Mouse (Mus musculus) kidney, embryonic 14.5 days (tissue): ENCODE results near the gene Hist1h4n. TPM values are rescaled to one million over a fixed set of nuclear protein-coding genes. Genes with fewer than 3 reads are reported as not detected.
"Not testable (repeated sequence)": the region's sequence is repeated elsewhere in the genome, so short reads cannot be mapped to it uniquely, and the experiment has no call there.

Source experiments
- ATAC-seq: fragments of 200-750 bp; cut with Nextera tagmentation; 2 replicates; pipeline ENCODE4 v1.8.0; 2017; ENCODE audit warnings: moderate number of reproducible peaks, mild to moderate bottlenecking, moderate TSS enrichment, moderate library complexity; ENCODE audit not compliant: low FRiP score, low TSS enrichment
- H3K27ac ChIP-seq: fragments of 300-500 bp; sonication (generic); 2 replicates; pipeline ENCODE4 v1.5.1; 2014; ENCODE audit warnings: low read depth, mild to moderate bottlenecking, low read length, moderate library complexity, mixed read lengths
- H3K27me3 ChIP-seq: fragments of 300-500 bp; sonication (generic); 2 replicates; pipeline ENCODE4 v1.6.1; 2014; ENCODE audit warnings: mild to moderate bottlenecking, low read length; ENCODE audit not compliant: control insufficient read depth, insufficient read depth
- H3K36me3 ChIP-seq: fragments of 300-500 bp; sonication (generic); 2 replicates; pipeline ENCODE4 v1.6.1; 2014; ENCODE audit warnings: low read length, mixed read lengths; ENCODE audit not compliant: control insufficient read depth, insufficient read depth
- H3K4me1 ChIP-seq: fragments of 300-500 bp; sonication (generic); 2 replicates; pipeline ENCODE4 v1.6.1; 2014; ENCODE audit warnings: low read length, mixed read lengths; ENCODE audit not compliant: control insufficient read depth, insufficient read depth
- H3K4me2 ChIP-seq: fragments of 300-500 bp; sonication (generic); replicated peaks from 2 replicates; pipeline ENCODE4 v1.6.1; 2014; ENCODE audit warnings: low read depth, mild to moderate bottlenecking, low read length
- H3K4me3 ChIP-seq: fragments of 300-500 bp; sonication (generic); 2 replicates; pipeline ENCODE4 v1.5.1; 2014; ENCODE audit warnings: mild to moderate bottlenecking, low read length
- H3K9ac ChIP-seq: fragments of 300-500 bp; sonication (generic); 2 replicates; pipeline ENCODE4 v1.6.1; 2014; ENCODE audit warnings: low read depth, mild to moderate bottlenecking, low read length, moderate library complexity
- H3K9me3 ChIP-seq: fragments of 300-500 bp; sonication (generic); 2 replicates; pipeline ENCODE4 v1.6.1; 2016; ENCODE audit warnings: low read length; ENCODE audit not compliant: control insufficient read depth
- WGBS: fragments of 180-500 bp; shearing (Covaris S2); extraction: QIAGEN DNeasy Blood & Tissue Kit; methylation state at CpG from one replicate; pipeline ENCODE4 v1.1.7; 2014; 5-methylcytosine and 5-hydroxymethylcytosine counted together
- polyA plus RNA-seq: library from polyadenylated mRNA; unstranded; fragments of >200 nt; fragmentation: Nextera tagmentation; extraction: Ambion mirVana; gene quantifications from 2 replicates; pipeline ENCODE4 v1.2.1, GENCODE M21; 2014

Gene Hist1h4n
- polyA plus RNA-seq: 23.1 and 41.1 TPM in 2 replicates

DNA sequence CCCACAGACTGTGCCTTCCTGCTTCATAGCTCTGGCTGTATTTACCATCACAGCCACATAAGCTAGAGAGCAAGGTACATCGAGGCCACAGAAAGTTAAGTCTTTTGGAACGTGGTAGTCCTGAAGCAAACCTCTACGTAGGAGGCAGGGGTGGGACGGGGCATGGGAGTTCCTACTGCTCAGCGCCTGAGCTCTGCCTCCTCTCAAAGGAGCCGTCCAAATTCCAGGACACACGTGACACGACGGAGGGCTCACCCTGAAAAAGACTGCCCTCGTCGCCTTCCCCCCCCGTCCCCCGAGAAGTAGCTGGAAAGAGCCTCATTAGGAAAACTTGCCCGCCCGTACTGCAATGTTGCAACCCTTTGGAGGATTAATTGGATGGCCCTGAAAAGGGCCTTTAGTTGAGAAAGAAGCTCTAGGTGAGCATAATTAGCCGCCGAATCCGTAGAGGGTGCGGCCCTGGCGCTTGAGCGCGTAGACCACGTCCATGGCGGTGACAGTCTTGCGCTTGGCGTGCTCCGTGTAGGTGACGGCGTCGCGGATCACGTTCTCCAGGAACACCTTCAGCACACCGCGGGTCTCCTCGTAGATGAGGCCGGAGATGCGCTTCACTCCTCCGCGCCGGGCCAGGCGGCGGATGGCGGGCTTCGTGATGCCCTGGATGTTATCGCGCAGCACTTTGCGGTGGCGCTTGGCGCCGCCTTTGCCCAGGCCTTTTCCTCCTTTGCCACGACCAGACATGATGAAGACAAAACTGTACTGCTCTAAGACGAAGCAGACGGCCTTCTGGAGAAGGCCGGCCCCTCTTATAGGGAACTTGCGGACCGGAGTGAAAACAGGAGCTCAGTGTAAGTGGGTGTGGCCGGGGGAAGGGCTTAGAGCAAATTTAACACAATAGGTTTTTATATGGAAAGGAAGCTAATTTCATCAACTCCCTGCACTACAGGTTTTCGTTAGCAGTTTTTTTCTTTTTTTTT lies at the start of gene Hist1h4n:
Hist1h4n (minus strand) TSS at position 779 of the 977 bp plus-strand sequence.
- not testable (repeated sequence) for H3K9ac ChIP-seq, H3K36me3 ChIP-seq, H3K9me3 ChIP-seq, H3K27me3 ChIP-seq, H3K4me1 ChIP-seq, H3K4me2 ChIP-seq
- ATAC-seq: peak; percentile 88
- 0% methylated on average over 18 of the region's 58 CpGs for WGBS
- 0 out of 2 replicates have a peak within 1 kb of the TSS, but pooled peaks have one; percentile 59 for H3K27ac ChIP-seq
- peak within 1 kb of the TSS; percentile 10; the same call in 1 of the 2 replicates for H3K4me3 ChIP-seq

DNA sequence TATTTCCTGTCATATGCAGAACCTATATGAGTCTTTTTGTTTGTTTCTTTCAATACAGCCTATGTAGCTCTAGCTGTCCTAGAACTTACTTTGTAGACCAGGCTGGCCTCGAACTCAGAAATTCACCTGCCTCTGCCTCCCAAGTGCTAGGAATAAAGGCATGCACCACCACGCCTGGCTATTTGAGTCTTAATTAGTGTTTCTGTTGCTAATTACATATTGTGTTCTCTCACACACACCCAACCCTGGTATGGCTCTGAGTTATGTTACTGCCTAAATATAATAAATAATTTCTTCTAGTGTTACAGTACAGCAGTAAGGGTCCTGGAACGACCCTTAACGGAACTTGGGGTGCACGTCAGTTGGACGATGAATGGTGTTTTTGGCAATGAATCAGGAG lies 48.7 kb upstream of the Hist1h4n start:
- Histone ChIP-seq H3K4me3 (no peak overlapping the region), H3K9me3 (no peaks in the 10 kb centered on the region), H3K9ac (no peak overlapping the region), H3K27me3 (no peaks in the 10 kb centered on the region), H3K27ac (no peak overlapping the region), H3K36me3 (no peaks in the 10 kb centered on the region), H3K4me2 (no peak overlapping the region), H3K4me1 (no peaks in the 10 kb centered on the region)
- ATAC-seq: no peak
- 78% methylated on average over 6 of the region's 6 CpGs for WGBS

DNA sequence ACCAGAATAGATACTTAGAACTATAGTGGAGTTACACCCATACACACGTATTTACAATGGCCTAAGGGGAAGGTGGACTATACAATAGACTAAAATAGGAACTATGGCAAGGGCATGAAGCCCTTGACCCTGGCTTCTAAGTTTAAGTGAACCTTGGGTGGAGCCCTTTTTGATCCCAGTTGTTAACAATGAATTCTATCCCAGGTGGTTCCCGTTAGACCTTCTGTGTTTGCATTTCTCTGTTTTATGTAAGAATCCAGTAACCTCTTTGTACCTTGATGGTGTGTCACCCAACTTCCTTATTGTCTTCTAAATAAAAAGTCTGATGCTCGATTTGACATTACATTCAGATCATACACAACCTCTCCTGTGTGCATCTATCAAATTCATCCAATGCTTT lies 33.5 kb upstream of the Hist1h4n start:
- H3K4me1 ChIP-seq, H3K4me2 ChIP-seq, H3K36me3 ChIP-seq, H3K27me3 ChIP-seq, ATAC-seq, H3K9ac ChIP-seq, H3K9me3 ChIP-seq, H3K27ac ChIP-seq, H3K4me3 ChIP-seq: not testable (repeated sequence)
- WGBS: 77% methylated on average over 3 of the region's 3 CpGs

DNA sequence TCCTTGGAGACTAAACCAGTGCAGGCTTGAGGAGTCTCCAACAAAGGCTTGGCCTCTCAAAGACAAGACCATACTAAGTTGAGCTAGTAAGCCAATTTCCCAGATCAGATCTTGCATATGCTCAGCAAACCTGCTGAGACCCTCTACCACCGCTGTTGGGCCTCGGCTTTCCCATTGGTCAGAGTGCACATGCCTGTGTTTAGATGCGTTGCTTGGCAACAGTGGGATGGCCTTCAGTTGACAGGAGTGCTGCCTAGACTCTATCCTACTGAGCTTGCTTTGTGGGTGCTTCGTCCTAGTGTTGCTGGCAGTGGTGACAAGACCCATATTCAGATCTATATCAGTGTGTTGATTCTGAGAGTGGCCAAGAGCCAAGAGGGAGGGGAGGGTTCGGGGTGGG lies 29.6 kb upstream of the Hist1h4n start:
- Histone ChIP-seq H3K4me1 (no peaks in the 10 kb centered on the region), H3K27ac (no peak overlapping the region), H3K27me3 (no peaks in the 10 kb centered on the region), H3K9ac (no peak overlapping the region), H3K36me3 (no peaks in the 10 kb centered on the region), H3K4me3 (no peak overlapping the region), H3K4me2 (no peak overlapping the region), H3K9me3 (no peaks in the 10 kb centered on the region)
- ATAC-seq: no peak
- WGBS: 17% methylated on average over 5 of the region's 5 CpGs

DNA sequence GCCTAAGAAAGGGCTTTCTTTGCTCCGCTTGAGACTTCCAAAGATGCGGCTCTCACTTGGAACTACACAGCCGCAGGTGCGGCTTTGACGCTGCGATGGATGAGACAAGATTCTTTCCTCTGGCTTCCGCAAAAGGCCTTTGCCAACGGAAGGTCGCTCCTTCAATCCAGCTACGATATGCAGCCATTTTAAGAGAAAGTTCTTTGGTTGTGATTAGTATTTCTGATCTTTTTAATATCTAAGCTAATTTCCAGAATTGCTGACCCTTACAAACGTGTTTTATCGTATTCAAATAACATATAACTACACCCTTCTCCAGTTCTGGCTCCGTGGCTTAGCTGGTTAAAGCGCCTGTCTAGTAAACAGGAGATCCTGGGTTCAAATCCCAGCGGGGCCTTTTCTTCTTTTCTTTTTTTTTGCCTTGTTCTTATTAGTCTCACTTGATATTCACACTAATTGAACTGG lies 23.7 kb upstream of the Hist1h4n start:
- under 1% methylated on average over 15 of the region's 15 CpGs for WGBS
- Histone ChIP-seq H3K9me3 (no peaks in the 10 kb centered on the region), H3K4me1 (no peaks in the 10 kb centered on the region), H3K4me2 (peak overlapping the region; percentile 44), H3K9ac (peak overlapping the region; percentile 42; the same call in 1 of the 2 replicates), H3K36me3 (no peaks in the 10 kb centered on the region), H3K4me3 (peak overlapping the region; percentile 46), H3K27me3 (no peaks in the 10 kb centered on the region), H3K27ac (no peak overlapping the region)
- peak; percentile 44; the same call in 1 of the 2 replicates for ATAC-seq

DNA sequence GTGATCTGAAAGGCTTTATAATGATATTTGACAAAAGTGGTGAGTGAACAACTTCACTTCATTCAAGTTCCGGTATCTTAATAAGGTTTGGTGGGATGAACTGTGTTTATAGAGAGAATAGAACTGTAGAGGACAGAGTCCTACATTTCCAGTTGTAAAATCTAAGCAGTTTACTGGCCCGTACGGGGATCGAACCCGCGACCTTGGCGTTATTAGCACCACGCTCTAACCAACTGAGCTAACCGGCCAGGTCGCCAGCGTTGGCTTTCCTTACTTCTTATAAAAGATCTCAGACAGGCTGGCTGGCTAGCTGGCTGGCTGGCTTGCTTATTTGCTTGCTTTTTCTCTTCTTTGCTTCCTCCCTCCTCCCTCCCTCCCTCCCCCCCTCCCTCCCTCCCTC lies 23.1 kb upstream of the Hist1h4n start:
- Histone ChIP-seq H3K36me3 (no peaks in the 10 kb centered on the region), H3K4me1 (no peaks in the 10 kb centered on the region), H3K4me3 (peak overlapping the region; percentile 46), H3K27me3 (no peaks in the 10 kb centered on the region), H3K4me2 (peak overlapping the region; percentile 44), H3K27ac (no peak overlapping the region), H3K9ac (peak overlapping the region; percentile 42; the same call in 1 of the 2 replicates), H3K9me3 (no peaks in the 10 kb centered on the region)
- WGBS: under 1% methylated on average over 11 of the region's 11 CpGs
- peak; percentile 78 for ATAC-seq

DNA sequence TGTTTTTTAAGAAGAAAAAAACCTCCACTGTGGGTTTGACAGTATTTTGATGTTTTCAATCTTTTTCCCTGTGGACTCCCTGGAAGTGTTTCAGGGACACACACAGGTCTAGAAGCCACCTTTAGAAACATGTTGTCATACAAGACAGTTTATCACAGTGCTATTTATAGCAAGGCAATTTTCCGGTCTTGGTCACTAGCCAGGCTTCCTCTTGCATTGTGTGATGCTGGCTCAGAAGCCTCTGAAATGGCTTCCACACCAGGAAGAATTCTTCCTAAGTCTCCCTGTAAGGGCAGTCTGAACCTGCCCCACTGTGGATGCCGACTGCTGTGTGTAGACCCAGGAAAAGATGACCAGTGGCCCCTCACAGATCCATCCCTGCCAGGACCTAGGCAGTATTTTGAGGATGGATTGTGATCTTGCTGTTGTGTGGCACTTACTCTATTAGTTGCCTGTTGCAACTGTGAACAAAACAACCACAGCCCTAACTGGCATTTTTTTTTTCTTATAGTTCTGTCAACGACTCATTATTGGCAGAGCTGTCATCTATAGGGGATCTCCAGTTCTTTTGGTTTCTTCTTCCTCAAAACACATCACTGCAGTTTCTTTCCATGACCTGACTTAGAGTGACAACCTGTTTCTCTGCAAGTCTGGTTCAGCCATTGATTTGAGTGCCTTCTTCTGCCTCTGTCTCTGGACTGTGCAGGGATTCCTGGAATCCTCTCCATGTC lies 20.4 kb upstream of the Hist1h4n start:
- Histone ChIP-seq H3K4me2 (no peak overlapping the region), H3K9ac (no peak overlapping the region), H3K9me3 (no peaks in the 10 kb centered on the region), H3K4me1 (no peaks in the 10 kb centered on the region), H3K27ac (no peak overlapping the region), H3K36me3 (no peaks in the 10 kb centered on the region), H3K4me3 (no peak overlapping the region), H3K27me3 (no peaks in the 10 kb centered on the region)
- 59% methylated on average over 3 of the region's 3 CpGs for WGBS
- no peak for ATAC-seq

DNA sequence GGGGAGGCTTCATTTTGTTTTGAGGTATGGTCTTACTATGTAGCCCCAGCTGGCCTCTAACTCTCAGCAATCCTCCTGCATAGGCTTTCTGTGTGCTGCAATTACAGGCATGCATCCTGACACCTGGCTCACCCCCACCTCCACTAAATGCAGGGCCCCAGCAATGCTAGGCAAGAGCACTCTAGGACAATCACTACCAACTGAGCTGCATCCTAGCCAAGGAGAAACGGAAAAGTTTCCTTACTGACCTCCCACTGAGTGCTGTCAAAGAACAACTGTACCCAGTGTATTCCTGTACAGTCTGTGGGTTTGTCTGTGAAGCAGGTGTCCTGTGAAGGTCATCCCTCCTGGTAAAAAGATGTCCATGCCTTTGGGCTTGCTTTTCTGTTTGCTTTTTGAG lies 18.7 kb upstream of the Hist1h4n start:
- H3K36me3 ChIP-seq, H3K4me3 ChIP-seq, H3K9me3 ChIP-seq, H3K27me3 ChIP-seq, H3K4me2 ChIP-seq, H3K9ac ChIP-seq, H3K4me1 ChIP-seq, ATAC-seq, H3K27ac ChIP-seq: not testable (repeated sequence)
- 60% methylated on average over 1 of the region's 1 CpGs for WGBS
